Mouse (Mus musculus): ENCODE results near the gene Mcf2l.

DNA sequence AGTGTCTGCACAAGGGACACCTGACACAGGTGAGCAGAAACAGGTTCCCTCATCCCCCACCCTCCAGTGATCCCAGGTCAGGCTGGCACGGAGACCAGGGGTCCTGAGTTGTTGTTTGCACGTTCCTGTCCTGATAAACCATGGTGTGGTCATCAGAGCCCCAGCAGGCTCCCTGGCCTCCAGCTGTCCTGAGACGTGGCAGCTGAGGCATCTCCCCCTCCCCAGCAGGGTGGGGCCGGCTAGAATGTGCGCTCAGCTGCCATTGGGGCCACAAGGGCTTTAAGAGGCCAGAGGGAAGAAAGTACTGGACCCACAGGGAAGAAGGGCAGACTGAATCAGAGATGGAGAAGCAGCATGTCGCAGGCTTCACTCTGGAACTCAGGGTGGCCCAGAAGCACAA is 79.1 kb downstream of the Mcf2l start:
- TF ChIP-seq POLR2A (IDR thresholded peaks at IDR 0.05; ENCODE audit: insufficient read depth, low read depth, low read length) (no peak), CTCF (IDR thresholded peaks at IDR 0.05) (no peak), EP300 (IDR thresholded peaks at IDR 0.05; ENCODE audit: insufficient read depth, low read depth, low read length) (no peak)

All from heart, adult 2 months (tissue).